Mouse (Mus musculus): ENCODE measurements at regions not wholly inside any gene's neighbourhood (a gene's known extent, or its start where the extent isn't known, plus 50 kb on each side); places are given as distances from the start of the nearest gene placed in this dataset.

DNA sequence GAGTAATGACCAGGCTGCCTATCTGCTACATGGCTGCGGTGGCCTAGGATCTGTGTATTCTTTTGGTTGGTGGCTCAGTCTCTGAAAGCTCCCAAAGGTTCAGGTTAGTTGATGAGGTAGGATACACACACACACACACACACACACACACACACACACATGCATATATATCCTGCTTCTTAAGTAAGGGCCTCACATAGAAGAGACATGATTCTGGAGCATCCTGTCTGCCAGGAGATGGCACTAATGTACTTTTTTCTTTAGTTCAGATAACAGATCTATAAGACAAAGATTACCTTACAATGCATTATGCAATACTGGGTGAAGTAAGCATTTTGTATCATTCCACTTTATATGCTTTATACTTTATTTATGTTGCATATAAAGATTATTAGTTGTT, 149.8 kb downstream of the Ankrd7 start:
- intact Hi-C loops (cut with DNase I) = no loop called here
- peak; percentile 26 to 43 for DNase-seq (ENCODE audit: low spot score in 2 of 2)

DNA sequence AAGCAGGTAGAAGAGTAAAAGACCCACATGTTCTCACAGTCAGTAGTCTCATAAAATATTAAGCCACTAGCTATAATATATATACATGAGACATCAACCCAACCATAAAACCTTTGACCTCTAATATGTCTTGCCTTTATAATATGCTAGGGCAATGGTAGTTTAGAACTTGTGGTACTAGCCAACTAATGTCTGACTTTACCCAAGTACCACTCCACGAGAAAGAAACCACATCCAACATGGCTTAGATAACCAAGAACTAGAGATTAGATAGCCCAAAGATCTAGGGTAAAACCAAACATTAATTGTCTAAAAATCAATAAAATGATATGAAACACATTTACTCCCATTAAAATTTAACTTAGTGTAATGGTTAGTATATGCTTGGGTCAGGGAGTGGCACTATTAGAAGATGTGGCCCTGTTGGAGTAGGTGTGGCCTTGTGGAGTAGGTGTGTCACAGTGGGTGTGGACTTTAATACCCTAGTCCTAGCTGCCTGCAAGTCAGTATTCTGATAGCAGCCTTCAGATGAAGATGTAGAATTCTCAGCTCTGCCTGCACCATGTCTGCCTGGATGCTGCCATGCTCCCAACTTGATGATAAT, 152.2 kb downstream of the Ankrd7 start:
- intact Hi-C loops (cut with DNase I) = no loop called here

DNA sequence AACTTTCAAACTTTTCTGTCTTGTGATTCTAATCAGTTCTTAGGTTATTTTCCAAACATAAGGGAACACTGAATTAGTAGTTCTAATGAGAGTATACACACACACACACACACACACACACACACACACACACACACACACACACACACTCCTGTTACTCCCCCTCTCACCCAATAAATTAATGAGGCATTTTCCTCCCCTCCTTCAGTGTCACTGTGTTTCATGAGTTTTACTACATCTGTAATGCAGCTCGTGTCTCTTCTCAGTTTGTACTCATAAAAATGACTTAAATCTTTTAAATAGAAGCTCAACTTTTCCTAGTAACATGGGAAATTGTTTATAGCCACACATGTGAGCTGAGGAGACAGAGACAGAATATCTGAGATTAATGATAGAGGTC, 168.2 kb downstream of the Ankrd7 start:
- intact Hi-C loops (cut with DNase I) = no loop called here
- no peak for DNase-seq (ENCODE audit: low spot score in 2 of 2)

More for the DNA sequence above, 152.2 kb downstream of the Ankrd7 start:
- DNase-seq (ENCODE audit: low spot score in 2 of 2) = no peak
